Mouse (Mus musculus) spleen, postnatal 14 days (tissue): ENCODE measurements at regions not wholly inside any gene's neighbourhood (a gene's known extent, or its start where the extent isn't known, plus 50 kb on each side); places are given as distances from the start of the nearest gene placed in this dataset.

Source experiments
- DNase-seq, 2 experiments: peaks; one replicate each; pipeline ENCODE4 v3.0.0; 2021 to 2022; ENCODE audit warnings: low spot score in 2 of 2

- no peak for DNase-seq
Measured at GRCm38 (mm10) chr2:178997921-178998320, 444.3 kb upstream of the Cdh4 start.

GRCm38 (mm10) chr2:179000448-179001081 is 441.7 kb upstream of the Cdh4 start:
- no peak for DNase-seq

GRCm38 (mm10) chr2:179007766-179008165 is 434.5 kb upstream of the Cdh4 start:
- DNase-seq = no peak

- no peak for DNase-seq
Measured at GRCm38 (mm10) chr2:179013891-179014593, 428.2 kb upstream of the Cdh4 start.

- no peak for DNase-seq
Measured at GRCm38 (mm10) chr2:179022675-179023194, 419.5 kb upstream of the Cdh4 start.

- no peak for DNase-seq
Measured at GRCm38 (mm10) chr2:179024225-179024624, 418.0 kb upstream of the Cdh4 start.

- no peak for DNase-seq
Measured at GRCm38 (mm10) chr2:179033171-179033570, 409.1 kb upstream of the Cdh4 start.

- no peak for DNase-seq
Measured at GRCm38 (mm10) chr2:179035446-179035845, 406.8 kb upstream of the Cdh4 start.

- DNase-seq = no peak
Measured at GRCm38 (mm10) chr2:179039697-179040096, 402.5 kb upstream of the Cdh4 start.

- no peak for DNase-seq
Measured at GRCm38 (mm10) chr2:179043671-179044070, 398.6 kb upstream of the Cdh4 start.

- DNase-seq = no peak
Measured at GRCm38 (mm10) chr2:179045361-179045760, 396.9 kb upstream of the Cdh4 start.

- DNase-seq = no peak
Measured at GRCm38 (mm10) chr2:179054441-179054840, 387.8 kb upstream of the Cdh4 start.

GRCm38 (mm10) chr2:179064616-179065015 is 377.6 kb upstream of the Cdh4 start:
- no peak for DNase-seq

GRCm38 (mm10) chr2:179069520-179069919 is 372.7 kb upstream of the Cdh4 start:
- DNase-seq = no peak

- DNase-seq = no peak
Measured at GRCm38 (mm10) chr2:179070346-179070745, 371.9 kb upstream of the Cdh4 start.

- DNase-seq = no peak
Measured at GRCm38 (mm10) chr2:179080462-179081274, 361.6 kb upstream of the Cdh4 start.

- no peak for DNase-seq
Measured at GRCm38 (mm10) chr2:179086915-179087314, 355.3 kb upstream of the Cdh4 start.

- no peak for DNase-seq
Measured at GRCm38 (mm10) chr2:179091480-179091879, 350.8 kb upstream of the Cdh4 start.

GRCm38 (mm10) chr2:179093996-179094395 is 348.2 kb upstream of the Cdh4 start:
- DNase-seq = no peak

GRCm38 (mm10) chr2:179095981-179096380 is 346.2 kb upstream of the Cdh4 start:
- no peak for DNase-seq

- no peak for DNase-seq
Measured at GRCm38 (mm10) chr2:179096861-179097260, 345.4 kb upstream of the Cdh4 start.

- DNase-seq = no peak
Measured at GRCm38 (mm10) chr2:179099783-179100182, 342.4 kb upstream of the Cdh4 start.
